Mouse (Mus musculus) adipocyte (in vitro differentiated cells): ENCODE results near the gene Figla.
"Not testable (repeated sequence)": the region's sequence is repeated elsewhere in the genome, so short reads cannot be mapped to it uniquely, and the experiment has no call there.

Experiments used
- DNase-seq: peaks from one replicate; pipeline ENCODE4 v3.0.0-alpha.2; 2016; ENCODE audit warnings: low spot score

Gene Figla

DNA sequence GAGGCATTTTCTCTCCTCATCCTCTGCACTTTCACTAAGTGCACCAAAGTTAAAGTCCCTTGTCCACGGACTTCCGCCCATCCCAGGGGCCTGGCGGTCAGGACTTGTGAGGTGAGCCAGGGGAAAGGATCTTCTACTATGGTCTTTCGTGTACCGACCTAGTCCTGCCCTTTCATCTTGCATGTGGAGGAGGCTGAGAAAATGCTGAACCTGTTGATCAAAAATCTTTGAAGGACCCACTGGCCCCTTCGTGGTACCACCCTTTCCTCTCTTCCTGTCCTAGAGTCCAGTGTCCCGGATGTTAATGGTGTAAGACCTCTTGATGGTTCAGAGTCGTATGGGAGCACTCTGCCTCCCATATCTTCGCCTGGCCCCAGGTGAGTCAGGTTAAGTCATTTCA, at the start of gene Figla:
Gene Figla, plus strand, starts transcription at position 301 of the 400 bp plus-strand sequence.
- DNase-seq: no peak

DNA sequence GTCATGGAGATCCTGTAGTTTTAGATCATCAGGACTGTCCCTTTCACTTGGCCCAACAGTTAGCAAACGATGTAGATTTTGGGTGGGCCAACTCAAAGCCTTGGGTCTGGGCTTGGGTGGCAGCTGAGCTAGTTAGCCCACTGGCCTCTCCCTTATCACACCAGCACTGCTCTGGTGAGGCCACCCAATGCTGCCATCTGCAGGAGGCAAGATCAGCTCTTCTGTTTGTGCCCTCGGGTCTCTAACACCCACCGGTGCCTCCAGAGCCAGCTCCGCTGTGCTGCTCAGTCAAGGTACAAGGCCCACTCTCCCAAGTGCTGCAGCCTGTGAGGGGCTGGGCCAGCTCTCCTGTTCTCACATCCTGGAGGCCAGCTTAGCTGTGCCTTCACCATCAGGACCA, 49.3 kb upstream of the Figla start:
- DNase-seq: no peak

DNA sequence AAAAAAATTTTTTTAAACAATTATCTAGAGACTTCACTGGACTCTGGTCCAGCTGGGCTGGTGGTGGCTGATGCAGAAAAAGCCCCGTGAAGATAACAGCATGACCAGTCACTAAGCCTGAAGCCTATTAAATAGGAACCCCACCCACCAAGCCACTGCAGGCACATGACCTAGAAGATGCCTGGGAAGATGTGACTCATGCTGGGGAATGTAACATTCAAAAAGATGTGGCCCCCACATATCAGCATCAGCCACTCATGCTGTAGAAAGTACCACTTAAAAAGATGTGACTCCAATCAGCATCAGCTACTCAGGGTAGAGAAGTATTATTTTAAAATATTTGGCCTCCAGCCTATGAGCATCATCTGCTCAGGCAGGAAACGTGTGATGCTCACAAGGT, 46.1 kb upstream of the Figla start:
- no peak for DNase-seq

DNA sequence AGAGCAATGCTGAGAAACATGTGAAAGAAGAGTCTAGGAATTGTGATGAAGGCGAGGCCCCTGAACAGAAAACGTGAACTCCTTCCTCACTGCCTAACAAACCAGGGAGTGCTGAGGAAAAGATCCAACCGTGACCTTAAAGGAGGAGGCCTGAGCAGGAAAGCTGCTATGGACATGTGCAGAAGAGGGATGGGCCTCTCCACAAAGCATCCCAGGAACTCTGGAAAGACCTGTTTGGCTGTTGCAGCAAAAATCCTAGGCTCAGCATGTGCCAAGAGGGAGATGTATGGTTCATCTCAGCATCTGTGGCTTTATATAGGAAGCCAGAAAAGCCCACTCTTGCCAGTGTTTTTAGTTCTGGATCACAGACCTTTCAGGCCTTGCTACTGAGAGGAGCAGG, 43.3 kb upstream of the Figla start:
- no peak for DNase-seq

DNA sequence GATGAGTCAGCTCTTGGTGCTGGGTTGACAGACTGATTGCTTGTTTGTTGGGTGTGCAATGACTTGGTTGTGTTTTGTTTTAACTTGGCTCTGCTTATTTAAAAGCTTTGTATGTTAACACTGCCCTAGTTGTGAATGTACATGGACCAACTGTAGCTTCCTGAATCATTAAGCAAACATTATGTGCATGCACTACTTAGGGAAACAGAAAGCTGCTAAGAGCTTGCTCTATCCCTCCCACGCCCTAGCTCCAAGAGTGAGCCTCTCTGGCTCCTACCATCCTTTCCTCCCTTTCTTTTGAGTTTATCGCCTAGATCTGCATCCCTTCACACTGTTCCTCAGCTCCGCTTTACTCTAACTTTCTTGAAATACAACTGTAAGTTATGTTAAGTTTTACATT, 42.6 kb upstream of the Figla start:
- DNase-seq: no peak

DNA sequence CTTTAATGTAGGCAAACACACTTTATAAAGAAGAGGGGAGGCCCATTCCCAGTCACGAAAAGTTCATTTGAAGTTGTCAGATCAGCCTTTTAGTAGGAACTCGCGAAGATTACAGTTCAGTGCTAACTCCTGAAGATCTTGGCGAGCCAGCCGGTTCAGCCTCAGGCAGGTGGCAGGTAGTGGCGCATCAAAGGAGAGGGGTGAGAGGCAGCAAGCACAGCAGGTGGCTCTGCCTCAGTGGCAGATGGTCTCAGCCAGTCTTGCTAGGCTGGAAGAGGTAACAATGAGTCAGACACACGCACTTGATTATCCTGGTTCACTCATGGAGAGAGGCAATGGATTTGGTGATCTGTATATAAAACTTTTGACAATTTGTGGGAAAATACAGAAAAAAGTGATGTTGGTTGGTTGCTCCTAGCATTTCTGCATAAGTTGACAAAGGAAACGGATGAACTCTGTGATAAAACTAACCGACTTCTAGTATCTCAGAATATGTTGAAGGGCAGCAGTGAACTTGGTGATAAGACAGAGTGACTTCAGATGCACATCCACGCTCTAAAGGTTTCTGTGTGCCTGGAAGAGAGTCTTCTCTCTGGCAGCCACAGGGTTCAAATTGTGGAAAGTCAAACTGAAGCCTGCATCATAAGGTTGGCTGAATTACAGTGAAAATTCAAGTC, 40.9 kb upstream of the Figla start:
- no peak for DNase-seq

DNA sequence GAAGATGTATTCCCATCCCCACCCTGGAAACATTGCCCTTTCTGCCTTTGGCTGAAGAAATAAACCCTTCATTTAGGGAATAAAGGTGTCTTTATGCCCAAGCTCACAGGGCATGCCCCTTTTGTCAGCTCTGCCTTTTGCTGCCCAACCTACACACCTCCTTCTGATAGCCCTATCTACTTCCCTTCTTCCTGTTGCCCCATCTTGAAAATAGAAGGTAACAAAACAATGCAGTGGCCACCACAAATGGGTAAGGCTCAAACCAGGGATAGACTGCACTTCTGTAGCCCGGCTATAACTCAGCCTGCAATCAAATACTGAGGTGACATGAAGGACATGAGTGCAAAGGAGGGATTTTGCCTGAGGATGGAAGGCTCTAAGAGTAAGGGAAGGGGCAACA, 40.2 kb upstream of the Figla start:
- no peak for DNase-seq

DNA sequence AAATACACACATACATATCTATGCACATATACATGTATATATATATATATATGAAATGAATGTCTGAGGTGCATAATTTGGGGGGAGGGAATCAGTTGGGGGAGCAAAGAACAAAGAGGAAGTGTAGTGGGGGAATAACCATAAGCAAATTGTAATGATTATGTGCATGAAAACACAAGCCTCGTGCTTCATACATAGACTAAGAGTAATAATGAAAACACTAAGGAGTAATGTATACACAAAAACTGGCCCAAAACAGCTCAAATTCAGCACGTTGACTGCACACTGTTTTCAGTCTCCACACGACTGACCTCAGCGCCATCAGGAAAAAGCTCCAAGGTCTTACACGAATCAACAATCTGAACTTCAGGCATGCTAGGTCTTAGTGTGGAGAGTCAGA, 39.7 kb upstream of the Figla start:
- no peak for DNase-seq

DNA sequence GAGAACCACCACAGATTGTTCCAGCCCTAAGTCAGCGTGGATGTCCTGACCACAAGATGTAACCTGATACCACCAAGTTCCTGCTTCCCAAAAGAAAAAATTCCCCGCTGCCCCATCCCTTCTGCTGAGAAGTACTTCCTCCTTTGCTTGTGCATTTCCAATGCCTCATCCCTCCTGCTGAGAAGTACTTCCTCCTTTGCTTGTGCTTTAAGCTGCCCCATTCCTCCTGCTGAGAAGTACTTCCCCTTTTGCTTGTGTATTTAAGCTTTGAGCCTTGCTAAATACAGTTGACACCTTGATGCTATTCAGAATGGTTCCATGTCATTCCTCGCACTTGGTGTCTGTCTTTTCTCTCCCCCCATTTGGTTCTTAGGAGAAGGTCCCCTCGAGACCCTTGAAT, 37.2 kb upstream of the Figla start:
- not testable (repeated sequence) for DNase-seq

DNA sequence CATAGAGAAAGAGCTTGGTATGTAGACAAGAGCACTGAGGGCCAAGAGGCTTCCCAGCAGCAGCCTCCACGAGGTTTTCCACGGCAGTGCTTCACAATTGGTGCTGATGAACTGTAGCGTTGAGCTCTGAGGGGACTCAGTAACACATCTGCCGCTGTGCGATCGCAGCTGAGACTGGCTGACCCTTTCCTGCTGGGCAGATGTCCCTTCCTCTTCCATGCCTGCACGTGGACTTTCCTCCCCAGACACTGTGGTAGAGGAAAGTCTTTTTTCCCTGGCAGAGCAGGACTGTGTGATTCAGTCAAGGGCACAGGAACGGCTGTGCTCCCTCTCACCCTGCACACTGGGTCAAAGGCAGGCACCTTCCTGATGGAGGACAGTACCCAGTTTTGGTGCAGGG, 31.6 kb upstream of the Figla start:
- no peak for DNase-seq

DNA sequence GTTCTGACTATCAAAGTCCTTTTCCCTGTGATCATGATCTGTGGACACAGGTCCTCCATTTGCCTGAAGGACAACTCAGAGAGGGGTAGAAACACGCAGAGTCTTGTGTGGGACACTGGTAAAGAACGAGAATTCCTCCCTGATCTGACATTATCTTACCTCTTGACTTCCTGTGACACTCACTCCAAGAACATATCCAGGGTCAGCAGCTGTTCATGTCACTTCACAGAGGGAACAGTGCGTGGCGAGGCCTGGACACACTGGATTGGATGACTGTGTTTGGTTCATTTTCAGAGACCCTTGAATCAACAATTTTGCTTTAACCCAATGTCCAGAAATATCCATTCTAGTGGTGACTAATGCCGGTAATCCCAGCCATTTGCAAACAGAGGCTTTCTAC, 26.4 kb upstream of the Figla start:
- not testable (repeated sequence) for DNase-seq

DNA sequence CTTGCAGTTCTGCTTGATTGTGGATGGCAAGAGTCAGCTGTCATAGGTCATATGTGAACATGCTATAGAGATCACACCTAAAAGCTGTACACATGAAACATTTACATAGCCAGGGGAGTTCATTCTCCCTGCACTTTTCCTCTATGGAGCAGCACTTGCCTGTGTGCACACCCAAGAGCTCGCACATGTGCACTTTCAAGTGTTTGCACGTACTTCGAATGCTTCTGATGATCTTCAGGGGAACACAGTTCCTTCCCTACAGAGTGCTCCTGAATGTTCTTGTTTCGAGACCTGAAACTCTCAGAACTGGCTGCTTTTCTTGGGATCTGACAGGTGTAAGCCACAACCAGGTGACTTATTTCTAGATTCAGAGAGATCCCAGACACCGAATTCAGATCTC, 25.2 kb upstream of the Figla start:
- not testable (repeated sequence) for DNase-seq

DNA sequence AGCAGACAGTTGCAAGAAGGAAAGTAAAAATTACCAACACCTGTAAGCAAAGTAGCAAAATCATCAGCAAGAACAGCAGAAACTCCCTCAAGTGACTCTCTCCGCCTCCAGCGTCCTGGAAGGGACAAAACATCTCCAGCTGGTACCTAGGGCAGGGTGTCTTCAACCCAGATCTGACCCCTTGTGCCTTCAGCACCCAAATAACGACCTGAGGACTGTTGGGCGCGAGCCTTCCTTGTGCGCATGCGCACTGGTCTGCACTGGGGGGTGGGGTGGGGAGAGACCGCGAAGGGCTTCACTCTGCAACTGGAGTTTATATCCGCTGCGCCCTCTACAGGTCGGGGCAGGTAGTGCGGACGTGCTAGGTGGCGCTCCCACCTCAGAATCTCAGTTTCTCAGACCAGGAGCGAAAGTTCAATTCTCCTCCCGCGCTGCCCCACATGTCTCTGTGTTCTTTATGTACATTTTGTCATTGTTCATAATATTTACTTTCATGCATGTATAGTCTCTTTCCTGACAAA, 12.5 kb upstream of the Figla start:
- no peak for DNase-seq

DNA sequence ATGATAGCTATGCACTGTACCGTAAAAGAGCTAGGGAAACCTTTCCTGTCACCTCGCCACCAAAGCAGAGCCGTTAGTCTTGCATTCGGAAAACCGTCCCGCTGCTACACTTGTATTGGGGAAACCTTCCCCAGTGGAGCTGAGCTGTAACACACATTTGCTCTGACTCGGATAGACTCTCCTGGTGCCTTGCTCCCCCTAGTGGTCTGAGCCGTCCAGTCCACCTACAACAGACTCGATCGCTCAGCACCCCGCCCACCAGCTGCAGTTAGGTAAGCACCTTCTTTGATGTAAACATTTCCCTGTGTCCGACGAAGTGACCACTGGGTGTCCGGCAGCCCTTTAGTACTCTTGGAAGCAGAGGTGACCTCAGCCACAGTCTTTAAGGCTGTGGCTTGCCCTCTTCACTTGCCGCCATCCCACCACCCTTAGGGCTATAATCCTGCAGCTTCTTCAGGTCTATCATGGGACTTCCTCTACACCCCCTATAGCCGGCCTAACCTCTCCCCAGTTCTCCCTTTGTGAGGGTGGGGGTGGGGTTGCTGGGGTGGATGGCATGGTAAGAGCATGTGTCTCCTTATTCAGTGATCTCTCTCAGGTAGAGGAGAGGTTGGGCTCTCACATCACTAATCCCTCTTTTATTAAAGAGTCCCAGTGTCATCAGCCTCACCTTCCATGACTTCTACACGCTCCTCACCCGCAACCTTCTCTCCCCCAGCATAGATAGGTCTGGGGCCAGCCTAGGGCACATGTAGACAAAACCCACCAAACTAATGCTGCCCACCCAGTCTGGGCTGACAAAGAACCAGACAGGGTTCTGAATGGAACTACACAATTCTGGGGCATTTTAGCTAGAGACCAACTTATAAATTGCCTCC, 11.5 kb upstream of the Figla start:
- peak; percentile 89 for DNase-seq

DNA sequence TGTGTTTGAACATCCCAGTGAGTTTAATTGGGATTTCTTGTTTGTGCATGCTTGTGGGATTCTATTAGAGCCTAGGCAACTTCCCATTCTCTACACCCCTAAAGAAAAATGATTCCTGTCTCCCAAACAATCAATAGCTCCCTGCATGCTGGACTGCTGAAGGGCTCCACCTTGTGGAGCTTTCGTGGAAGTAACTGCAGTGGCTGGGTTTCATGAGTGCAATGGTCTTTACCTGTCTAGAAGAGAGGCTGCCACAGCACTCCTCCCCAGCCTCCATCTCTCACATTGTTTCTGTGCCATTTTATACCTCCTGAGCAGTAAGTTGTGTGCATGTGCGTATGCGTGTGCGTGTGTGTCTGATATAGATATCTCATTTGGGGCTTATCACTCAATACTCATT, 6.0 kb upstream of the Figla start:
- DNase-seq: peak; percentile 73

DNA sequence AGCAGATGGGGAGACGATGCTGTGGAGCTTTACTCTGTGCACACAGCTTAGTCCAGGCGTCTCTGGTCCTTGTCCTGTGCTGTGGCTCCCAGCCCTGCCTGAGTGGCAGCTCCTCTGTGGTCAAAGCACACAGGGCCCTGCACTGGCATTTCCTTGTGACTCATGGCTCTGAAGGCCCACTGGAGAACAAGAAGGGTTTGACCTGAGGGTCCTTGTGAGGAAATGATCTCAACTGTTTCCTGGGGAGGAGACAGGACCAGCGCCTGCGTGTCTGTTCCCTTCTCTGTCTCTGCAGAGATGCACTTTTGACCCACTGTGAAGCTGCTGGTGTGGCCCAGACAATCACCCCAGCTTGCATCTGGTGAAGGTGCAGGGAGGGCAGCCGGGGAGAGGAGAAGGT, 1.2 kb upstream of the Figla start:
- not testable (repeated sequence) for DNase-seq

DNA sequence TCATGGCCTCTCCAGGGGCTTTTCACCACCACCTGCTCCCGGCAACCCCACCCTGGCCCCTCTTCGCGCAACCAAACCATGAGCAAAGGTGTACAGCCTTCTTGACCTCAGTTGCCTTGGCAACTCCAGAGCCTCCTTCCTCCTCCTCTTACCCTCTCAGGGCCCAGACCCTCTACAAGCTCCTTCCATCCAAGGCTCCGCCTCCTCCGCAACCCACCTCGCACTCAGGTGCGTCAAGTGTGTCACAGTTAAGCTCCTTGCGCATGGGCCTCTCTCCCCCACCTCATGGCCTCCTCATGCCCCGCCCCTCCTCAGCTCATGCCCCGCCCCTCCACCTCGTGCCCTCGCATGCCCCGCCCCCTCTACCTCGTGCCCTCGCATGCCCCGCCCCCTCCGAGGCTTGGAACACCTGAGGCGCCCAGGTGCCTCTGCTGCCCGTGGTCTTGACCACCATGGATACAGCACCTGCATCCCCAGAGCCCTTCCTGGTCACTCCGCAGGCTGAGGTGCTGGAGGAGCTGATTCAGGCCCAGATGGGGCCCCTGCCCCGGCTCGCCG, 901 bp downstream of the Figla start:
- DNase-seq: no peak

DNA sequence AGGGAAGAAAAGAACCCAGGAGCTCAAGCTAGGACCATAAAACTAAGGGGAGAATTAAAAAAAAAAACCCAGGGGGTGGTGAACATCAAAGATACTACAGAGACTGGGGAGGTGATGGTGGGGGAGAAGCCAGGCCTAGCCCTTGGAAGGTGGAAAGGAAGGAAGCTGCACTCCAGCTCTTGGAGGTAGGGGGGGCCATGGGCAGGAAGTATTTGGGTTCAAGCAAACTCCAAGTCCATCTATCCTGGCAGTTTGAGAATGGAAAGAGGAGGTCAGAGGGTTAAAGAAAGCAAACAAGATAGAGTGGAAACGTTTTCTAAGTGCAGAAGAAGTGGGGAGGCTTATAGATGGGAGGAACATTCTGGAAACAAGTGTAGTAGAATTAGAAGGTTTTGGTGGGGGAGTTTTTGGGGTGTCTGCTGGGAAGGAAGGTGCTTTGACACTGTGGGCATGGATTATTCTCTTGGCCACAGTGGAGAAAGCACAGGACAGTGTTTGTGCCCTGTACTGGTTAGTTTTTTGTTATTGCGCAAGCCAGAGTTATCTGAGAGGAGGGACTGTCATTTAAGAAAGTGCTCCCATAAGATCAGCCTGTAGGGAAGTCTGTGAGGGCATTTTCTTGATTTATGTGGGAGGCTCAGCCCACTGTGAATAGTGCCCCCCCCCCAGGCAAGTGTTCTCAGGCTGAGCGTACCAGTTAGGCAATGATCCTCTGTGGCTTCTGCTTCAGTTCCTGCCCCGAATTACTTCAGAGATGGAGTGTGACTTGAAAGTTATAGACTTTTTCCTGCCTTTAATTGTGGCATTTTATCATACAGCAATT, 3.7 kb downstream of the Figla start:
- DNase-seq: no peak

DNA sequence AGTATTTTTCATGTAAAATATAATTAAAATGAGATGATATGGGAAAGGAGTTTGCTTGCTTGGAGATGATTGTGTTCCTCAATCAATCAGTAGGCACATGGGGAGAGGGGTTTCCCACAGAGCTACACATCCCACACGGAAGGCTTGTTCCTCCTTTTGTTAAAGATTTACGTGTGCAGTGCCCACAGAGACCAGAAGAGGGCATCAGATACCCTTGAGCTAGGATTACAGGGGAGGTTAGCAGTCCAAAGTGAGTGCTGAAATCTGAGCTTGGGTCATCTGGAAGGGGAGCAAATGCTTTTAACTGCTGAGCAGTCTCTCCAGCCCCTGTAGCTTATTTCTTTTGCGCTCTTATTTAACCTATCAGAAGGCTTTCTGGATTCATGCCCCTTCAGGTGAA, 5.0 kb downstream of the Figla start:
- DNase-seq: peak; percentile 33

DNA sequence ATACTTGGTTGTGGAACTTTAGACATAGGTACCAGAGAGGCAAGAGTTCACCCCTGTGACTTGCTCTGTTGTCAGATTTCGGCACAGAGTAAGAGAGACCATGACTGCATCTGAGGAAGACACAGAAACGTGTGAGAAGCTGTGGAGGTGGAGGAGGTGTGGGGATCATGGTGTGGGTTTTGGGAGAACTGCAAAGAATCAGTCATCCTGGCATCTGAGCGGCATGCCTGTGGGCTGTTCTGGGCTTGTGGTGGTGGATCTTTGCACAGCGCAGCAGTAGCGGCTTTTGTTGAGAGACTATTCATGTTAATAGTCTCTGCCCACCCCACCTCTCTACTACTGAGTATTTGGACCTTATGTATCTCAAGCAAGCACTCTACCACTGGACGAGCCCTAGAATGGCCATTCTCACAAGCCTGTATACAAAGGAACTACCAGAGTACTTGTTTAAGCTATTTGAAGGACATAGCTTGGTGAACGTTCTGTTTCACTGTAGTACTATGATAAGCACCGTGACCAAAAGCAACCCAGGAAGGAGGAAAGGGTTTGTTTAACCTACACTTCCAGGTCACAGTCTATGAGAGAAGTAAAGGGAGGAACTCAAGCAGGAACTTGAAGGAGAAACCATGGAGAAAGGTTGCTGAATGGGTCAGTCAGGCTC, 10.8 kb downstream of the Figla start:
- no peak for DNase-seq

DNA sequence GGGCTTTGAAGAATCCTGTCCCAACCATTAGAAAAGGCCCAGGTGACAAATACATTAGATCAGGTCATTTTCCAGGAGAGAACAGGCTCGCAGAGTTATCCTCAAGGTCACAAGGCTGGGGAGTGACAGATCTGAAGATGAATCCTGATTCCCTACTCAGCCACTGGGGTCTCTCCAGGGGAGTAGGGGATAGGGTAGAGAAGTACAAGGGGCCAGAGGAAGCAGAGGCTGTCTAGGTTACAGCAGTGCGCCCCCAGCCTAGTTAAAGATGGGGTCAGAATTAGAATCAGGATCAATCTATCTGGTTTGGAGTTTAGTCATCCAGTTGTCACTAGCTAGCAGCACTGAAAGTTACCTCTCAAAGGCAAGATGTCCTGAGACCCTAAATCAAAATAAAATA, 12.2 kb downstream of the Figla start:
- DNase-seq: no peak
